Mouse (Mus musculus): ENCODE measurements around the gene Rpp38.

The Rpp38 gene

DNA sequence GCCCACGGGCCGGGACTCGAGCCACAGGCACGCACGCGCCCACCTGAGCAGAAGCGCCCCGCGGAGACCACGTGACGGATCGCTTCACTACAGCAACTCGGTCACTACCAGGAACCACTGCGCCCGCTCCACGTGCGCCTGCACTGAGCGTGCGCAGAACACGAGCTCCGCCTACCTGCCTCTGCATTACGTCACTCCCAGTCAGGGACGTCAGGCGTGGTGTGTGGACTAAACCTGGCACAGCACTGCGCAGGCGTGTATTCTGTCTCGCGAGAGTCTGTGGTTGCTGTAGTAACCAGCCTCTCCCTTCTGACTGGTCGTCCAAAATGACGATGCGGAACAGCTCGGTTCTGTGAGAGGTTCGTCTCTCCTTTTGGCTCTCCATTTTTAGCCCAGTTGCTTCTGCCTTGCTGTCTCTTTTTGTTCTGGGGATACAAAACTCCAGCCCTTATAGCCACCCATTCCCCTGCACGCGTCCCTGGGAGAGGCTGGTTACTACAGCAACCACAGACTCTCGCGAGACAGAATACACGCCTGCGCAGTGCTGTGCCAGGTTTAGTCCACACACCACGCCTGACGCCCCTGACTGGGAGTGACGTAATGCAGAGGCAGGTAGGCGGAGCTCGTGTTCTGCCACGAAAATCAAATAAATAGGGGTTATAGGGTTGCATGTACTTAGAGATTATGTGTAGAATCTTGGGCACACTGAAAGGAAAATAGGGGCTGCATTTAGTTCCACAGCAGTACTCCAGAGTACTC, at the start of gene Rpp38:
TSS of gene Rpp38 (minus strand) at position 160 of the 759 bp plus-strand sequence.
- DNase-seq, result peak; percentile 97 to 98

GRCm38 (mm10) chr2:3365127-3365526, 32.7 kb upstream of the Rpp38 start:
- DNase-seq, result no peak

GRCm38 (mm10) chr2:3361067-3361466, 28.6 kb upstream of the Rpp38 start:
- no peak for DNase-seq

- no peak for DNase-seq
Observed at GRCm38 (mm10) chr2:3357887-3358286, 25.4 kb upstream of the Rpp38 start.

DNA sequence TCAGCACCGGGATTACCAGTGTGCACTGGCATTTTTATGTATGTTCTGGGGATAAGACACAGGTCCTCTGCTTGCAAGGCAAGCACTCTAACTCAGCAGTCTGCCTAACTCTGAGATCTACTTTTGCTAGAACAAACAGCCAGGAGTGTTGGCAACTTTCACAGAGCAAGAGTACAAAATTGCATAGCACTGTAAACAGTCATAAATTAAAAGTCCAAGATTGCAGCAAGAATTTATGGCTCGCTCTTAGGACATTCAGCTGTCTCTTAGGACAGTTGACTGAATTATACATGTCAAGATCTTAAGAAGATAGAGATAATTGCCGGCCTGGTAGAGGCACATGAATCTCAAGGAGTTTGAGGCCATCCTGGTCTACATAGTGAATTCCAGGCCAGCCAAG, 23.9 kb upstream of the Rpp38 start:
- DNase-seq, result no peak

DNA sequence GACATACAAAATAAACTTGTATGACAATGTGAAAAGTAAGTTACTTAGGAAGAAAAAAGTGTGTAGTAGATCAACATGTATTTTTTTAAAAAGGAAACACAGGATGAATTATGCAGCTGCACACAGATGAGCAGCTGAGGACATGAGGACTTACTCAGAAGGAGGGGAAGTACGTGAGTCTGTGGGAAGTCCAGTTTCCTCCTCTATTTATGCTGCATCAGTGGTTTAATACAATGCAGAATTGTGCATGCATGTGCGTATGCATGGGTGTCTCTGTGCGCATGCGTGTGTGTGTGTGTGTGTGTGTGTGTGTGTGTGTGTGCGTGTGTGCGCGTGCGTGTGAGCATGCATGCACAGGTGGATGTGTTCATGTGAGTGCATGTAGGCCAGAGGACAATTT, 23.4 kb upstream of the Rpp38 start:
- DNase-seq, result no peak

DNA sequence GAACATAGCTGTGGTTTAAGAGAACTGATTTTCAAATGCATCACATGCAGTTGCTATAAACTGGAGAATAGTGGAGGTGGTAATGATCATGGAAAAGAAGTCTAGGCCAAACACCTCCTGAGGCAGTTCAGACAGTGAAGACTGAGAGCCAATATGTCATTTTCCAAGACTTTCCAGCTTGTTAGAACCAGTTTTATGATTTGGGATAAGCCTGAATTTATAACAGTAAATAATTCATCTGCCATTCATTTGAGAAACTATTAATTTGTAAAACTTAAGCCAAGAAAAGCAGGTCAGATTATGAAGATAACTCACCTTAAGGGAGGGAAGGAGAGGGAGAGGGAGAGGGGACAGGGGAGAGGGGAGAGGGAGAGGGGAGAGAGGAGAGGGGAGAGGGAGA, 20.7 kb upstream of the Rpp38 start:
- DNase-seq, result no peak

DNA sequence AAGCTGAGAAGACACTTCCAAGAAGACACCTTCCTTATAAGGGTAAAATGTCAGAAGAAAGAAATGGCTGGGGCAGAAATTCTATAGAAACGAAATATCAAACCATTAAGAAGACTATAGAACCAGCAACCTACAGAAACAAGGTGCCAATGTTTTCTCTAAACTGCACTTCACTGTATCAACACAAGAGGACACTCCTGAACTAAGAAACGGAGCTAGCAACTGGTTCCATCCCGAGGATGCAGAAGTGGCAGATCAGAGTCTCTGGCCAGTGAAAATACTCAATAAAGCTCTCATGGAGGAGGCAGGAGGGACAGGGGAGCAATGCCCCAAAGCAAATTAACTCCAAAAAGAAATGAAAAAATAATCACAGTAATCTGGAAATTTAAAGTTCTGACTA, 16.5 kb upstream of the Rpp38 start:
- DNase-seq, result no peak

- DNase-seq, result no peak
Observed at GRCm38 (mm10) chr2:3348422-3348821, 16.0 kb upstream of the Rpp38 start.

GRCm38 (mm10) chr2:3335611-3336301, 3.3 kb upstream of the Rpp38 start, which contains the start of gene Acbd7:
Gene Acbd7, plus strand, starts transcription at chr2:3336168.
- DNase-seq, result peak; percentile 56 to 67

- no peak for DNase-seq
Observed at GRCm38 (mm10) chr2:3333761-3334160, 1.3 kb upstream of the Rpp38 start.

- no peak for DNase-seq
Observed at GRCm38 (mm10) chr2:3332056-3332455, 387 bp downstream of the Rpp38 start.

- no peak for DNase-seq
Observed at GRCm38 (mm10) chr2:3331071-3331703, 1.3 kb downstream of the Rpp38 start.

GRCm38 (mm10) chr2:3327351-3327750, 5.1 kb downstream of the Rpp38 start:
- no peak for DNase-seq

DNA sequence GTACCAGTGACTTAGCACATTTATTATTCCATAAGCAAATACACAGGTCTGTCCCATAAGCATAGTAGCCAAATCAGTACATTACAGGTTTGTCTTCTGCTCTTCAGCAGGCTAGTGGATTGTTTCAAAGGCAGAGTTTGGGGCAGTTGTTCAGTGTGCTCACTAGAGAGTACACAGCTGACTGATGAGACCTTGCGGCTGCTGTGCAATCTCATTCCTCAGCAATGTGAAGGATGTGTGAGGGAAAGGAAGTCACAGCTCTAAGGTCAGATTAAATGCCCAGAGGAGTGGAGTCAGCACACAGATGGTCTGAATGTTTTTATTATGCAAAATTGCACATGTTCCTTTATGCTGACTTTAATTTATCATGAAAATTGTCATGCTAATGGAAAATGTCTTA, 5.9 kb downstream of the Rpp38 start:
- no peak for DNase-seq

DNA sequence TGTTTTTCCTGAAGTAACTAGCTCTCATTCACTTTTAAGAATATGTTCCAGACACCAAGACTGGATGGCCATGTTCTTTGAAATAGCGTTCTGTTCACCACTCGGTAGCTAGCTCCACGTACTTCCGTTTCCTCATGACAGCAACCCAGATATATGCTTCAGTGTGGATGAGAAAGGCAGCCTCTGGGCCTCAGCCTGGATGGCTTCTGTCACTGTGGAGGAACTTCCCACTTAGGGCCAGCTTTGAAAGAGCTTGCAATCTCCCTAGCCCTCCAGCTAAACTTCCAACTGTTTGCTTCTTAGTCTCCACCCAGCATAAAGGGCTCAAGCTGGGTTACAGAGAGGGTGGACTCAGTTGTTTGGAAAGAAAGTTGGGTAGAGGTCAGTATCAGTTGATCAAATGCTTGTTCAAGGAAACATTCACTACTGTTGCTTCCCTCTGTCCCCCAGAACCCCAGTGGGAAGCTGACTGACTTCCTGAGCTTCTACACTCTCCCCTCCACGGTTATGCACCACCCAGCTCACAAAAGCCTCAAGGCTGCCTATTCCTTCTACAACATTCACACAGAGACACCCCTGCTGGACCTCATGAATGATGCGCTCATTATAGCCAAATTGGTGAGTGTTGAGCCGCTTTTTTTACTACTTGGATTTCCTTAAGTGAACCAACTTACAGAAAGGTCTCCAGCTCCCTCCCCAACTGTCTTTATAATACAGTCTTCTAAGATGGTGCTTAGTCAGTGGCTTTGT, 7.9 kb downstream of the Rpp38 start:
- DNase-seq, result no peak

GRCm38 (mm10) chr2:3323132-3323531, 9.3 kb downstream of the Rpp38 start:
- no peak for DNase-seq

DNA sequence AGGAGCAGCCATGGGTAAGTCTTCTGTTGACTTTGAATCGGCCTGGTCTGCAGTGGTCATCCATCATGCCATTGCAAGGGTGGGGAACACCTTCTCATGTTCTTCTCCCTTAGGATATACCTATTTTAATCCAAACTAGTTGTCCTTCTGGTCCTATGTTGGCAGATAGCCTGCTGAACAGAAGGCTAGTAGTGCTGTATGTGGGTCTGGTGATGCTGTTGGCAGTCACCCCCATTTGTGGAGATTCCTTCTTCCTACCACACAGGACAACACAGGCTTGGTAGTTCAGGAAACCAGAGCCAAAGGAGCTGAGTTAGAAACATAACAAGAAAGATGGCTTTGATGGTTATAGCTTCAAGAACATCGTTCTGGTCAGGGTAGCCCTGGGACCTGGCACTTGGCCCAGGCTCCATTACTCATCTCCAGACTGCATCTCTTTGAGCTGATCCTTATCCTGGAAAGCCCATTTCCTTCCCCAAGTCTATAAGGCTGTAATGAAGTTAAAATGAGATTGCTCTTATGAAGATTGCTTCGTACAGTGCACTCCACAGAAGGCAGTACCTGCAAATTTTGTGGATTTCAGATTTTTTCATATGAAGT, 26.9 kb downstream of the Rpp38 start:
- DNase-seq, result no peak

DNA sequence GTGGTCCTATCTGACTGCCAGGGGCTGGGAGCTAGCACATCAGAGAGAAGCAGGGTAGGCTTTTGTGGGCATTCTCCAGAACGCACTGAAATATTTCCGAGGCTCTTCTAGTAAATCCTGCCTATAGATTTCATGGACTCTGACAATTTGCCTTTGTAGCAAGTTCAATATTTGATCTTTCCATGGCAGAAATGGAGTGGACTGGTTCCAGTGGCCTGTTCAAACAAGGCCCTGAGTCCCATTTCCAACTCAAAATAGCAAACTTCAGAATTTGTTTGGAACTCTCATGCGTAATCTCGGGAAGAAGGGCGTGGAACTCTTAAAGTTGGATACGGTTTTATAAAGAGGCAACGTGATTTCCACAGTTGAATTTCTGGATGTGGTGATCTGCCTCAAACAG, 36.6 kb downstream of the Rpp38 start:
- no peak for DNase-seq

- no peak for DNase-seq
Observed at GRCm38 (mm10) chr2:3292170-3292569, 40.3 kb downstream of the Rpp38 start.

DNA sequence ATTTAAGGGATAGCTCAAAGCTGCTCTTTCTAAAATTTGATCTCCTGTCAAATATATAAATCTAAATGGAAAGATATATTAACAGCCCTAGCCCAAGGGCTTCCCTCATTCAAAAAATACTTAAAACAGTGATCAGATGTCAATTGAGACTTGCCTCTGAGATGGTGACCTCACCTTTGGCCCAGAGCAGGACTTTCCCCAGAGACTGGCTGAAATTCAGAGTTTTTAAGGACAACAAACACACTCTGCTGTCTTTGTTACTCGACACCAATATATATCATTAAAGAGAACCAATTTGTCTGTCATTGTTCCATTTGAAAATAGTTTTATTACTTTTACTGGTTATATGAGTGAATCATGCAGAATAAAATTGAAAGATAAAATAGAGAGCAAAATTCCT, 42.9 kb downstream of the Rpp38 start:
- DNase-seq, result no peak

GRCm38 (mm10) chr2:3286243-3286642, 46.2 kb downstream of the Rpp38 start:
- DNase-seq, result no peak

DNA sequence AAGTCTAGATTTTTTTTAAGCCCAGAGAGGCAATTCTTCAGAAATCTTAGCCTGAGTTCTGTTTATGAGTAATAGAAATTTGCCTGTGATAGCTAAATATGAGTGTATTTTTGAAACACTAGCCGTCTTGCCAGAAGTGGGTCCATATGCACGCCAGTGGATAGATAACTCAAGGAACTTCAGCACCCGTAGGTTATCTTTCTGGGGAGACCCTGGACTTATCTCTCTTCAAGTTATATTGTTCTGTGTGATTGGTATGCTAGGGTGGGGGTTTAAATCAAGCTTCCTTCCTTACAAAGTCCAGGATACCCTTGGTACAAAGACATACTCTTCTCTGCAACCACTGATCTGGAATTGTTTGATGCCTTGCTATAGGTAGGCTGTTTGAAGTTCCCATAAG, 46.7 kb downstream of the Rpp38 start:
- DNase-seq, result no peak
